Mouse (Mus musculus) liver, embryonic 13.5 days (tissue): Measurements from ENCODE around the gene Togaram1. TPM values are rescaled to one million over a fixed set of nuclear protein-coding genes. Genes with fewer than 3 reads are reported as not detected.

ENCODE experiments used
- ATAC-seq: fragments of 200-750 bp; cut with Nextera tagmentation; 2 replicates; pipeline ENCODE4 v1.8.0; 2017; ENCODE audit warnings: low read depth, mild to moderate bottlenecking, moderate number of reproducible peaks, moderate library complexity
- DNase-seq: peaks from one replicate; pipeline ENCODE4 v3.0.0; 2022
- H3K27ac ChIP-seq: fragments of 300-500 bp; sonication (generic); 2 replicates; pipeline ENCODE4 v1.5.1; 2015; ENCODE audit warnings: moderate library complexity, mild to moderate bottlenecking, inconsistent platforms
- H3K27me3 ChIP-seq: fragments of 300-500 bp; sonication (generic); 2 replicates; pipeline ENCODE4 v1.6.1; 2015; ENCODE audit warnings: mild to moderate bottlenecking, inconsistent platforms
- H3K36me3 ChIP-seq: fragments of 300-500 bp; sonication (generic); 2 replicates; pipeline ENCODE4 v1.6.1; 2015; ENCODE audit warnings: mild to moderate bottlenecking, inconsistent platforms
- H3K4me1 ChIP-seq: fragments of 300-500 bp; sonication (generic); replicated peaks from 2 replicates; pipeline ENCODE4 v1.6.1; 2015; ENCODE audit warnings: inconsistent platforms
- H3K4me2 ChIP-seq: fragments of 300-500 bp; sonication (generic); 2 replicates; pipeline ENCODE4 v1.6.1; 2015; ENCODE audit warnings: inconsistent platforms, mild to moderate bottlenecking, moderate library complexity
- H3K4me3 ChIP-seq: fragments of 300-500 bp; sonication (generic); replicated peaks from 2 replicates; pipeline ENCODE4 v1.5.1; 2015; ENCODE audit warnings: mild to moderate bottlenecking, inconsistent platforms
- H3K9ac ChIP-seq: fragments of 300-500 bp; sonication (generic); 2 replicates; pipeline ENCODE4 v1.6.1; 2015; ENCODE audit warnings: mild to moderate bottlenecking, inconsistent platforms
- H3K9me3 ChIP-seq: fragments of 300-500 bp; sonication (generic); replicated peaks from 2 replicates; pipeline ENCODE4 v1.6.1; 2016; ENCODE audit warnings: inconsistent platforms
- WGBS: fragments of 180-500 bp; shearing (Covaris S2); methylation state at CpG from one replicate; pipeline ENCODE4 v1.1.7; 2015; ENCODE audit not compliant: insufficient replicate concordance; 5-methylcytosine and 5-hydroxymethylcytosine counted together
- polyA plus RNA-seq: library from polyadenylated mRNA; unstranded; fragments of >200 nt; fragmentation: Nextera tagmentation; extraction: Ambion mirVana; gene quantifications from 2 replicates; pipeline ENCODE4 v1.2.1, GENCODE M21; 2015

Gene Togaram1
- polyA plus RNA-seq, 1 experiment from 2014 or later, result 6.5 TPM

- ATAC-seq (no peak), DNase-seq (no peak)
- Histone ChIP-seq H3K9me3 (no peaks in the 10 kb centered on the region), H3K4me3 (no peak overlapping the region), H3K9ac (no peak overlapping the region), H3K4me1 (no peaks in the 10 kb centered on the region), H3K36me3 (peaks cover 70% of the 10 kb centered on the region), H3K27ac (no peak overlapping the region), H3K27me3 (no peaks in the 10 kb centered on the region), H3K4me2 (no peak overlapping the region)
Observed at GRCm38 (mm10) chr12:65061082-65061481, 95.5 kb downstream of the Togaram1 start.

- no peaks in the 10 kb centered on the region for H3K4me1 ChIP-seq
- WGBS, result 21% methylated on average over 2 of the region's 2 CpGs
- no peak overlapping the region for H3K9ac ChIP-seq
- H3K27me3 ChIP-seq, result no peaks in the 10 kb centered on the region
- H3K4me3 ChIP-seq, result no peak overlapping the region
- no peaks in the 10 kb centered on the region for H3K9me3 ChIP-seq
- no peak overlapping the region for H3K4me2 ChIP-seq
- ATAC-seq (no peak), DNase-seq (no peak)
- no peak overlapping the region for H3K27ac ChIP-seq
- H3K36me3 ChIP-seq, result peaks cover 58% of the 10 kb centered on the region
Observed at GRCm38 (mm10) chr12:65065241-65065640, 99.6 kb downstream of the Togaram1 start.

GRCm38 (mm10) chr12:65066234-65066633 is 100.6 kb downstream of the Togaram1 start:
- no peak for DNase-seq
- Histone ChIP-seq H3K9me3 (no peaks in the 10 kb centered on the region), H3K4me2 (no peak overlapping the region), H3K27ac (no peak overlapping the region), H3K36me3 (peaks cover 48% of the 10 kb centered on the region), H3K4me1 (no peaks in the 10 kb centered on the region), H3K4me3 (no peak overlapping the region), H3K9ac (no peak overlapping the region), H3K27me3 (no peaks in the 10 kb centered on the region)
- WGBS, result 27% methylated on average over 3 of the region's 3 CpGs
- no peak for ATAC-seq

GRCm38 (mm10) chr12:65068409-65068808 is 102.8 kb downstream of the Togaram1 start:
- Histone ChIP-seq H3K4me3 (no peak overlapping the region), H3K36me3 (peaks cover 35% of the 10 kb centered on the region), H3K9ac (no peak overlapping the region), H3K27ac (no peak overlapping the region), H3K9me3 (no peaks in the 10 kb centered on the region), H3K27me3 (no peaks in the 10 kb centered on the region), H3K4me2 (no peak overlapping the region), H3K4me1 (peaks cover 16% of the 10 kb centered on the region)
- 68% methylated on average over 4 of the region's 4 CpGs for WGBS
- DNase-seq (no peak), ATAC-seq (no peak)

Other genes starting within 250 kb of the Togaram1 start
- gene Gm527, start 47.9 kb upstream of the Togaram1 start, polyA plus RNA-seq, result 0.71 and 1.0 TPM in 2 replicates
- 3.6 and 4.0 TPM in 2 replicates for gene Klhl28, start 270 bp upstream of the Togaram1 start, polyA plus RNA-seq
- 17.6 and 21.8 TPM in 2 replicates for gene Prpf39, start 70.5 kb downstream of the Togaram1 start, polyA plus RNA-seq
- 211 and 250 TPM in 2 replicates for gene Fkbp3, start 108.2 kb downstream of the Togaram1 start, polyA plus RNA-seq
- 6.3 and 6.8 TPM in 2 replicates for gene Fancm, start 109.8 kb downstream of the Togaram1 start, polyA plus RNA-seq
- 44.2 and 54.3 TPM in 2 replicates for gene Mis18bp1, start 206.8 kb downstream of the Togaram1 start, polyA plus RNA-seq